In the genomic region with DNA sequence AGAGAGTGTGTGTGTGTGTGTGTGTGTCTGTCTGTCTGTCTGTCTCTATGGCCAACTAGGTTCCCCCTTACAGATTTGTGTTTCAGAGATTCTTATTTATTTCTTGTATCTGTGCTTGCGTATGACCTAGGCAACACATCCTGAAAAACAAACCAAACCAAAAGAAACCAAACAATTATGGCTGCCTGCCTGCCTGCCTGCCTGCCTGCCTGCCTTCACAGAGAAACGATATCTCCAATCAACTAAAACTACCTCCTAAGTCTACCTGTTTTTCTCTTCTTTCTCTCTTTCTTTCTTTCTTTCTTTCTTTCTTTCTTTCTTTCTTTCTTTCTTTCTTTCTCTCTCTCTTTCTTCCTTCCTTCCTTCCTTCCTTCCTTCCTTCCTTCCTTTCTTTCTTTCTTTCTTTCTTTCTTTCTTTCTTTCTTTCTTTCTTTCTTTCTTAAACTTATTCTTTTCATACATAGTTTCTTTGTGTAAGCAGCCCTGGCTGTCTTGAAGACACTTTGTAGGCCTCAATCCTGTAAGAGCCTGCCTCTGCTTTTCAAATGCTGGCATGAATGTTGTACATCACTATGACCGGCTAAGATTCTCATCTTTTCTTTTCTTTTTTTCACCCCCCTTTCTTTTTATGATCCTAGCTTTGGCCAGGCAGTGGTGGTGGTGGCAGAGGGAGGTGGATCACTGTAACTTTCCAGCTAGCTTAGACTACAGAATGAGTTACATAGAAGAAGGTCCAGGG, we compare ENCODE assay signal across 9 mouse cellular contexts. TPM values are rescaled to one million over a fixed set of nuclear protein-coding genes. Genes with fewer than 3 reads are reported as not detected.
DNase-seq lines count a peak whose midpoint lies in the region; ATAC-seq and TF ChIP-seq lines count a peak whose summit lies in the region.
"Not testable (repeated sequence)": the region's sequence is repeated elsewhere in the genome, so short reads cannot be mapped to it uniquely, and the experiment has no call there.
"Had no signal": no experiment of that assay in that cellular context is flagged by ENCODE, and none has a peak within 500 bp of the region (broad histone marks: within the 10 kb centered on the region; RNA-seq: fewer than 3 reads in every experiment).

No protein-coding gene starts in this region.

- H3K9ac ChIP-seq in lung, embryonic 15.5 days, result not testable (repeated sequence)

- ATAC-seq in G1E (ENCODE audit: extremely low read depth, insufficient number of reproducible peaks, low FRiP score, poor library complexity, severe bottlenecking), result peak; percentile 71
- peak; percentile 61; the same call in 1 of the 2 replicates for ATAC-seq in lung, embryonic 15.5 days (ENCODE audit: borderline replicate concordance, extremely low read depth, low FRiP score, low TSS enrichment)

- TF ChIP-seq CTCF in G1E (IDR thresholded peaks at IDR 0.05; ENCODE audit: low read depth, low read length), result not testable (repeated sequence)

- H3K27ac ChIP-seq in forebrain, embryonic 10.5 days; hindbrain, embryonic 10.5 days; lung, embryonic 15.5 days: not testable (repeated sequence)

- not testable (repeated sequence) for H3K9me3 ChIP-seq in G1E (replicated peaks); forebrain, embryonic 10.5 days; hindbrain, embryonic 10.5 days; lung, embryonic 15.5 days

- not testable (repeated sequence) for H3K4me2 ChIP-seq in lung, embryonic 15.5 days

- peak; percentile 100 for DNase-seq in G1E (ENCODE audit: low spot score)
- DNase-seq in c-Kit-positive CD71-positive TER-119-negative erythroid progenitor cells, embryonic 14.5 days (ENCODE audit: low read depth), result peak; percentile 68
- DNase-seq in forebrain, embryonic 10.5 days (ENCODE audit: extremely low spot score, low spot score), result peak; percentile 69
- peak; percentile 50 for DNase-seq in hindbrain, embryonic 10.5 days (ENCODE audit: low spot score)
- DNase-seq in layer of hippocampus, adult 11-12 months (ENCODE audit: low spot score), result peak; percentile 12
- DNase-seq in ovary, postnatal 14 days (ENCODE audit: low spot score), result peak; percentile 22
- DNase-seq in thymus, postnatal 14 days, result peak; percentile 36

- WGBS in forebrain, embryonic 10.5 days, result 72% methylated on average over 3 of the region's 3 CpGs
- 74% methylated on average over 3 of the region's 3 CpGs for WGBS in hindbrain, embryonic 10.5 days
- 63% methylated on average over 3 of the region's 3 CpGs for WGBS in lung, embryonic 15.5 days

- H3K4me1 ChIP-seq in G1E (ENCODE audit: insufficient read depth, low read depth, low read length); forebrain, embryonic 10.5 days; hindbrain, embryonic 10.5 days (replicated peaks); lung, embryonic 15.5 days: not testable (repeated sequence)

- H3K36me3 ChIP-seq in G1E (replicated peaks); forebrain, embryonic 10.5 days (replicated peaks); hindbrain, embryonic 10.5 days; lung, embryonic 15.5 days: not testable (repeated sequence)

- H3K4me3 ChIP-seq in G1E (ENCODE audit: low read depth, low read length); forebrain, embryonic 10.5 days; hindbrain, embryonic 10.5 days; lung, embryonic 15.5 days: not testable (repeated sequence)

- H3K27me3 ChIP-seq in G1E (ENCODE audit: insufficient read depth, low read length); forebrain, embryonic 10.5 days (ENCODE audit: poor library complexity, severe bottlenecking); hindbrain, embryonic 10.5 days (ENCODE audit: insufficient read depth, poor library complexity, severe bottlenecking); lung, embryonic 15.5 days: not testable (repeated sequence)

RNA-seq across cellular contexts. Expression of a gene that starts 59.7 kb away (rescaled TPM):
- not detected in 2 replicates for total RNA-seq in G1E (2014; fragmentation: Nextera tagmentation)
- 0.05 and 0.12 TPM in 2 replicates for total RNA-seq in G1E (2017)
- polyA plus RNA-seq in G1E (2012), result not detected in 2 replicates
- not detected in 2 replicates for polyA plus RNA-seq in forebrain, embryonic 10.5 days (2016; fragmentation: Nextera tagmentation; extraction: Ambion mirVana)
- polyA plus RNA-seq in hindbrain, embryonic 10.5 days (2016; fragmentation: Nextera tagmentation; extraction: Ambion mirVana), result not detected in 2 replicates
- not detected in 2 replicates for polyA plus RNA-seq in lung, embryonic 15.5 days (2015; fragmentation: Nextera tagmentation; extraction: Ambion mirVana)
- total RNA-seq: gastrocnemius, postnatal 25 days had no signal

Comparison
In these comparisons a context has a peak if more than half of its experiments do, and no peak if none do; other contexts are left out.
1. DNase-seq: peak in every context shown above with its lines; median percentile 100 in G1E; 69 in forebrain, embryonic 10.5 days; 68 in c-Kit-positive CD71-positive TER-119-negative erythroid progenitor cells, embryonic 14.5 days; 50 in hindbrain, embryonic 10.5 days; 36 in thymus, postnatal 14 days; 22 in ovary, postnatal 14 days; 12 in layer of hippocampus, adult 11-12 months.